Mouse (Mus musculus) midbrain, embryonic 11.5 days (tissue): ENCODE data around the gene Ap1m1. TPM values are rescaled to one million over a fixed set of nuclear protein-coding genes. Genes with fewer than 3 reads are reported as not detected.

Source experiments
- ATAC-seq: fragments of 200-750 bp; cut with Nextera tagmentation; 2 replicates; pipeline ENCODE4 v1.8.0; 2017; ENCODE audit warnings: moderate TSS enrichment, moderate library complexity; ENCODE audit not compliant: low FRiP score
- DNase-seq: peaks from one replicate; pipeline ENCODE4 v3.0.0; 2015; ENCODE audit warnings: low spot score; ENCODE audit errors: missing footprints
- H3K27ac ChIP-seq: fragments of 300-500 bp; sonication (generic); 2 replicates; pipeline ENCODE4 v1.5.1; 2014; ENCODE audit warnings: low read depth, low read length
- H3K27me3 ChIP-seq: fragments of 300-500 bp; sonication (generic); 2 replicates; pipeline ENCODE4 v1.6.1; 2014; ENCODE audit warnings: mild to moderate bottlenecking, low read length, moderate library complexity, mixed read lengths; ENCODE audit not compliant: control insufficient read depth, insufficient read depth
- H3K36me3 ChIP-seq: fragments of 300-500 bp; sonication (generic); 2 replicates; pipeline ENCODE4 v1.6.1; 2014; ENCODE audit warnings: mild to moderate bottlenecking, low read length, moderate library complexity, mixed read lengths; ENCODE audit not compliant: control insufficient read depth, insufficient read depth
- H3K4me1 ChIP-seq: fragments of 300-500 bp; sonication (generic); 2 replicates; pipeline ENCODE4 v1.6.1; 2014; ENCODE audit warnings: low read length; ENCODE audit not compliant: control insufficient read depth, insufficient read depth
- H3K4me2 ChIP-seq: fragments of 300-500 bp; sonication (generic); 2 replicates; pipeline ENCODE4 v1.6.1; 2014; ENCODE audit warnings: mild to moderate bottlenecking, moderate library complexity
- H3K4me3 ChIP-seq: fragments of 300-500 bp; sonication (generic); 2 replicates; pipeline ENCODE4 v1.5.1; 2014; ENCODE audit warnings: low read depth, low read length
- H3K9ac ChIP-seq: fragments of 300-500 bp; sonication (generic); 2 replicates; pipeline ENCODE4 v1.6.1; 2014; ENCODE audit warnings: low read length
- H3K9me3 ChIP-seq: fragments of 300-500 bp; sonication (generic); 2 replicates; pipeline ENCODE4 v1.6.1; 2016; ENCODE audit warnings: low read length; ENCODE audit not compliant: control insufficient read depth
- WGBS: fragments of 180-500 bp; shearing (Covaris S2); extraction: QIAGEN DNeasy Blood & Tissue Kit; methylation state at CpG from one replicate; pipeline ENCODE4 v1.1.7; 2014; 5-methylcytosine and 5-hydroxymethylcytosine counted together
- polyA plus RNA-seq: library from polyadenylated mRNA; unstranded; fragments of >200 nt; fragmentation: Nextera tagmentation; extraction: Ambion mirVana; gene quantifications from 2 replicates; pipeline ENCODE4 v1.2.1, GENCODE M21; 2014

Ap1m1 gene
- 170 and 173 TPM in 2 replicates for polyA plus RNA-seq

- Histone ChIP-seq H3K4me3 (peak within 1 kb of the TSS; percentile 61), H3K27ac (peak within 1 kb of the TSS; percentile 94), H3K9me3 (no peaks in the 10 kb centered on the region), H3K4me2 (peak within 1 kb of the TSS; percentile 59), H3K9ac (peak within 1 kb of the TSS; percentile 74), H3K27me3 (no peaks in the 10 kb centered on the region), H3K4me1 (peaks cover 6% of the 10 kb centered on the region), H3K36me3 (no peaks in the 10 kb centered on the region)
- DNase-seq = peak; percentile 99
- under 1% methylated on average over 54 of the region's 54 CpGs for WGBS
- ATAC-seq = peak; percentile 97
Measured at GRCm38 (mm10) chr8:72239499-72240402, at the start of gene Ap1m1. Ap1m1 (plus strand) TSS chr8:72240018.

- Histone ChIP-seq H3K27ac (no peak overlapping the region), H3K9ac (no peak overlapping the region), H3K4me3 (no peak overlapping the region), H3K9me3 (no peaks in the 10 kb centered on the region), H3K4me2 (no peak overlapping the region), H3K27me3 (no peaks in the 10 kb centered on the region), H3K4me1 (no peaks in the 10 kb centered on the region), H3K36me3 (no peaks in the 10 kb centered on the region)
- no peak for DNase-seq
- WGBS = 86% methylated on average over 2 of the region's 2 CpGs
- ATAC-seq = no peak
Measured at GRCm38 (mm10) chr8:72190215-72190539, 49.6 kb upstream of the Ap1m1 start.

- DNase-seq (no peak), ATAC-seq (no peak)
- no peak overlapping the region for H3K9ac ChIP-seq
- H3K4me1 ChIP-seq = no peaks in the 10 kb centered on the region
- H3K27me3 ChIP-seq = no peaks in the 10 kb centered on the region
- H3K9me3 ChIP-seq = no peaks in the 10 kb centered on the region
- no peaks in the 10 kb centered on the region for H3K36me3 ChIP-seq
- no peak overlapping the region for H3K27ac ChIP-seq
- no peak overlapping the region for H3K4me3 ChIP-seq
- no peak overlapping the region for H3K4me2 ChIP-seq
Measured at GRCm38 (mm10) chr8:72192065-72192464, 47.8 kb upstream of the Ap1m1 start.

GRCm38 (mm10) chr8:72197997-72198396 is 41.8 kb upstream of the Ap1m1 start:
- Histone ChIP-seq H3K27me3 (no peaks in the 10 kb centered on the region), H3K9me3 (peaks cover 12% of the 10 kb centered on the region), H3K4me3 (no peak overlapping the region), H3K4me2 (no peak overlapping the region), H3K27ac (no peak overlapping the region), H3K9ac (no peak overlapping the region), H3K4me1 (no peaks in the 10 kb centered on the region), H3K36me3 (no peaks in the 10 kb centered on the region)
- ATAC-seq (no peak), DNase-seq (no peak)
- WGBS = 60% methylated on average over 8 of the region's 8 CpGs

- Histone ChIP-seq H3K9me3 (peaks cover 5% of the 10 kb centered on the region), H3K36me3 (no peaks in the 10 kb centered on the region), H3K27ac (no peak overlapping the region), H3K27me3 (no peaks in the 10 kb centered on the region), H3K4me2 (no peak overlapping the region), H3K4me1 (no peaks in the 10 kb centered on the region), H3K4me3 (no peak overlapping the region), H3K9ac (no peak overlapping the region)
- WGBS = 76% methylated on average over 1 of the region's 1 CpGs
- DNase-seq = no peak
- no peak for ATAC-seq
Measured at GRCm38 (mm10) chr8:72208582-72208981, 31.2 kb upstream of the Ap1m1 start.

GRCm38 (mm10) chr8:72210222-72210621 is 29.6 kb upstream of the Ap1m1 start:
- Histone ChIP-seq H3K27me3 (no peaks in the 10 kb centered on the region), H3K36me3 (no peaks in the 10 kb centered on the region), H3K27ac (no peak overlapping the region), H3K9ac (no peak overlapping the region), H3K4me2 (no peak overlapping the region), H3K4me3 (no peak overlapping the region), H3K4me1 (no peaks in the 10 kb centered on the region), H3K9me3 (no peaks in the 10 kb centered on the region)
- ATAC-seq (no peak), DNase-seq (no peak)
- WGBS = 78% methylated on average over 4 of the region's 4 CpGs

GRCm38 (mm10) chr8:72210710-72211109 is 29.1 kb upstream of the Ap1m1 start:
- H3K9ac ChIP-seq = no peak overlapping the region
- WGBS = 73% methylated on average over 2 of the region's 2 CpGs
- no peak for DNase-seq
- H3K4me1 ChIP-seq = no peaks in the 10 kb centered on the region
- no peak for ATAC-seq
- H3K27ac ChIP-seq = no peak overlapping the region
- no peaks in the 10 kb centered on the region for H3K36me3 ChIP-seq
- no peaks in the 10 kb centered on the region for H3K9me3 ChIP-seq
- H3K4me3 ChIP-seq = no peak overlapping the region
- no peak overlapping the region for H3K4me2 ChIP-seq
- no peaks in the 10 kb centered on the region for H3K27me3 ChIP-seq

- no peak for DNase-seq
- Histone ChIP-seq H3K4me3 (no peak overlapping the region), H3K4me1 (no peaks in the 10 kb centered on the region), H3K9ac (no peak overlapping the region), H3K9me3 (no peaks in the 10 kb centered on the region), H3K27me3 (no peaks in the 10 kb centered on the region), H3K36me3 (no peaks in the 10 kb centered on the region), H3K27ac (no peak overlapping the region), H3K4me2 (no peak overlapping the region)
- 88% methylated on average over 1 of the region's 1 CpGs for WGBS
- ATAC-seq = no peak
Measured at GRCm38 (mm10) chr8:72211846-72212245, 28.0 kb upstream of the Ap1m1 start.

- ATAC-seq (no peak), DNase-seq (no peak)
- H3K9ac ChIP-seq = no peak within 1 kb of the TSS
- H3K4me2 ChIP-seq = no peak within 1 kb of the TSS
- H3K36me3 ChIP-seq = no peaks in the 10 kb centered on the region
- H3K27me3 ChIP-seq = no peaks in the 10 kb centered on the region
- no peaks in the 10 kb centered on the region for H3K4me1 ChIP-seq
- WGBS = 72% methylated on average over 4 of the region's 4 CpGs
- no peak within 1 kb of the TSS for H3K4me3 ChIP-seq
- no peak within 1 kb of the TSS for H3K27ac ChIP-seq
- no peaks in the 10 kb centered on the region for H3K9me3 ChIP-seq
Measured at GRCm38 (mm10) chr8:72212751-72213150, 27.1 kb upstream of the Ap1m1 start, which contains the start of gene Cib3. Cib3 (minus strand) TSS chr8:72212837.
